Comparison of ENCODE assay signal across 17 mouse cellular contexts in genomic region chr6:112204956-112205355, GRCm38 (mm10).
"Had no signal": no experiment of that assay in that cellular context is flagged by ENCODE, and none has a peak within 500 bp of the region (broad histone marks: within the 10 kb centered on the region; RNA-seq: fewer than 3 reads in every experiment).

No protein-coding gene starts in this region.

- H3K4me1 ChIP-seq: neural tube, embryonic 12.5 days; stomach, embryonic 15.5 days had no signal

- H3K27me3 ChIP-seq: neural tube, embryonic 12.5 days; neural tube, embryonic 13.5 days; neural tube, embryonic 15.5 days; stomach, embryonic 15.5 days had no signal

- H3K27ac ChIP-seq: neural tube, embryonic 12.5 days; neural tube, embryonic 13.5 days; neural tube, embryonic 15.5 days; stomach, embryonic 15.5 days; stomach, postnatal 0 days had no signal

- H3K9ac ChIP-seq: neural tube, embryonic 12.5 days; neural tube, embryonic 13.5 days; neural tube, embryonic 15.5 days; stomach, embryonic 15.5 days had no signal

- H3K4me3 ChIP-seq: neural tube, embryonic 12.5 days; neural tube, embryonic 13.5 days; neural tube, embryonic 15.5 days; stomach, embryonic 15.5 days had no signal

- DNase-seq: retina, postnatal 1 day; right cerebral cortex, adult 18-20 months; right cerebral cortex, postnatal 14 days; right cerebral cortex, postnatal 25 days; right cerebral cortex, postnatal 4 days; spleen, adult 18-20 months; thymus, adult 18-20 months; thymus, adult 2 months; thymus, postnatal 14 days; thymus, postnatal 25 days; thymus, postnatal 36 days; thymus, postnatal 4 days had no signal

- H3K36me3 ChIP-seq: neural tube, embryonic 12.5 days; neural tube, embryonic 13.5 days; neural tube, embryonic 15.5 days; stomach, embryonic 15.5 days had no signal

- H3K9me3 ChIP-seq: neural tube, embryonic 12.5 days; neural tube, embryonic 13.5 days; neural tube, embryonic 15.5 days; stomach, embryonic 15.5 days had no signal
